Mouse (Mus musculus): ENCODE measurements around the gene Utp6.

- TF ChIP-seq POLR2A (IDR thresholded peaks at IDR 0.05; ENCODE audit: borderline replicate concordance, low read depth, low read length) (no peak), CTCF (IDR thresholded peaks at IDR 0.05; ENCODE audit: low read depth, low read length) (no peak)
These were observed 27.9 kb upstream of the Utp6 start for GRCm38 (mm10) chr11:79990120-79990519.

Measured in bone marrow macrophage, adult 2 months (primary cell).